Mouse (Mus musculus) bone marrow, adult 2 months (tissue): ENCODE results near the gene Gm49358. TPM values are rescaled to one million over a fixed set of nuclear protein-coding genes. Genes with fewer than 3 reads are reported as not detected.

ENCODE experiments used
- H3K27ac ChIP-seq: fragments of 200-500 bp; 2 replicates; pipeline ENCODE4 v1.5.1; 2012; ENCODE audit warnings: low read depth, mild to moderate bottlenecking, control low read depth, inconsistent platforms, low read length; ENCODE audit not compliant: control insufficient read depth, poor library complexity, insufficient read depth
- H3K4me1 ChIP-seq: fragments of 200-500 bp; 2 replicates; pipeline ENCODE4 v1.6.1; 2011; ENCODE audit warnings: low read length; ENCODE audit not compliant: control insufficient read depth, insufficient read depth
- H3K4me3 ChIP-seq: fragments of 200-500 bp; replicated peaks from 2 replicates; pipeline ENCODE3; 2011; ENCODE audit warnings: mild to moderate bottlenecking, low read depth, low read length, control low read depth; ENCODE audit not compliant: control insufficient read depth
- CTCF ChIP-seq: fragments of 200-500 bp; IDR thresholded peaks from 2 replicates; pipeline ENCODE4 v1.5.1; 2011; ENCODE audit warnings: low read length, control low read depth; ENCODE audit not compliant: control insufficient read depth, insufficient read depth
- POLR2A ChIP-seq: fragments of 200-500 bp; IDR thresholded peaks from 2 replicates; pipeline ENCODE4 v1.6.1; 2011; ENCODE audit warnings: low read depth, mild to moderate bottlenecking, control low read depth, low read length, borderline replicate concordance; ENCODE audit not compliant: control insufficient read depth
- WGBS: fragments of 180-500 bp; shearing (Covaris S2); methylation state at CpG from one replicate; pipeline ENCODE4 v1.1.7; 2018; 5-methylcytosine and 5-hydroxymethylcytosine counted together
- polyA plus RNA-seq: library from polyadenylated mRNA; stranded (reverse); fragments of >200 nt; gene quantifications from 2 replicates; pipeline ENCODE4 v1.2.4, GENCODE M21; 2011; ENCODE audit warnings: low replicate concordance; ENCODE audit not compliant: missing spikeins, insufficient read depth, insufficient read length

Gm49358 gene
- polyA plus RNA-seq, 1 experiment = not detected

- TF ChIP-seq CTCF (no peak), POLR2A (no peak)
- WGBS = 91% methylated on average over 7 of the region's 7 CpGs
Observed at GRCm38 (mm10) chr10:86791507-86792184, 27.9 kb downstream of the Gm49358 start.

GRCm38 (mm10) chr10:86793509-86793951 lies 29.8 kb downstream of the Gm49358 start:
- TF ChIP-seq CTCF (no peak), POLR2A (no peak)
- no peaks in the 10 kb centered on the region for H3K4me1 ChIP-seq
- no peak overlapping the region for H3K4me3 ChIP-seq
- WGBS = 75% methylated on average over 2 of the region's 2 CpGs
- H3K27ac ChIP-seq = no peak overlapping the region

More at GRCm38 (mm10) chr10:86791507-86792184, 27.9 kb downstream of the Gm49358 start:
- no peak overlapping the region for H3K27ac ChIP-seq
- H3K4me1 ChIP-seq = no peaks in the 10 kb centered on the region; the same call in 1 of the 2 replicates
- H3K4me3 ChIP-seq = no peak overlapping the region

GRCm38 (mm10) chr10:86794196-86794595 lies 30.4 kb downstream of the Gm49358 start:
- no peak for TF ChIP-seq CTCF
- TF ChIP-seq POLR2A = no peak
- no peak overlapping the region for H3K4me3 ChIP-seq
- H3K4me1 ChIP-seq = no peaks in the 10 kb centered on the region
- WGBS = 82% methylated on average over 4 of the region's 4 CpGs
- H3K27ac ChIP-seq = no peak overlapping the region

GRCm38 (mm10) chr10:86794794-86795535 lies 31.2 kb downstream of the Gm49358 start:
- Histone ChIP-seq H3K27ac (no peak overlapping the region), H3K4me1 (no peaks in the 10 kb centered on the region), H3K4me3 (no peak overlapping the region)
- no peak for TF ChIP-seq CTCF
- 88% methylated on average over 9 of the region's 9 CpGs for WGBS

GRCm38 (mm10) chr10:86796073-86796741 lies 32.4 kb downstream of the Gm49358 start:
- TF ChIP-seq CTCF (no peak), POLR2A (no peak)
- H3K4me1 ChIP-seq = no peaks in the 10 kb centered on the region
- H3K4me3 ChIP-seq = no peak overlapping the region
- WGBS = 83% methylated on average over 5 of the region's 5 CpGs
- no peak overlapping the region for H3K27ac ChIP-seq

GRCm38 (mm10) chr10:86807362-86807761 lies 43.6 kb downstream of the Gm49358 start:
- H3K27ac ChIP-seq = no peak overlapping the region
- no peak overlapping the region for H3K4me3 ChIP-seq
- no peak for TF ChIP-seq CTCF
- TF ChIP-seq POLR2A = no peak
- no peaks in the 10 kb centered on the region; the same call in 1 of the 2 replicates for H3K4me1 ChIP-seq
- WGBS = 47% methylated on average over 1 of the region's 1 CpGs

- no peaks in the 10 kb centered on the region; the same call in 1 of the 2 replicates for H3K4me1 ChIP-seq
- WGBS = 69% methylated on average over 15 of the region's 15 CpGs
- H3K27ac ChIP-seq = no peak overlapping the region
- TF ChIP-seq CTCF (no peak), POLR2A (no peak)
- no peak overlapping the region for H3K4me3 ChIP-seq
Observed at GRCm38 (mm10) chr10:86808013-86808758, 44.4 kb downstream of the Gm49358 start.
